Mouse (Mus musculus) G1E (cell line): Measurements from ENCODE around the gene Ndufc2.

Source experiments
- CTCF ChIP-seq: IDR thresholded peaks from 2 replicates; pipeline ENCODE4 v1.5.1; 2012; ENCODE audit warnings: low read depth, low read length, inconsistent platforms, mixed read lengths
- GATA1 ChIP-seq: IDR thresholded peaks from 2 replicates; pipeline ENCODE4 v1.6.1; 2012; ENCODE audit warnings: borderline replicate concordance, low read length, inconsistent platforms, mixed read lengths
- GATA2 ChIP-seq: IDR thresholded peaks from 2 replicates; pipeline ENCODE4 v1.6.1; 2012; ENCODE audit warnings: low read depth, low read length, inconsistent platforms, borderline replicate concordance
- POLR2AphosphoS5 ChIP-seq: IDR thresholded peaks from 2 replicates; pipeline ENCODE4 v1.6.1; 2012; ENCODE audit warnings: low read depth, low read length, inconsistent platforms; ENCODE audit not compliant: insufficient replicate concordance
- TAL1 ChIP-seq: conservative IDR thresholded peaks from 2 replicates; pipeline ENCODE4 v1.6.1; 2012; ENCODE audit warnings: low read depth, low read length, inconsistent platforms, mixed read lengths

- TF ChIP-seq GATA1, result no peak
- TF ChIP-seq CTCF, result no peak
- TF ChIP-seq POLR2AphosphoS5, result no peak
- no peak for TF ChIP-seq TAL1
- TF ChIP-seq GATA2, result no peak
These were observed 14.6 kb downstream of the Ndufc2 start for GRCm38 (mm10) chr7:97414426-97414825.
